Mouse (Mus musculus): ENCODE results near the gene Gstm6. TPM values are rescaled to one million over a fixed set of nuclear protein-coding genes. Genes with fewer than 3 reads are reported as not detected.
A peak's percentile ranks its signal among the peaks of the same experiment; 100 is the strongest.
"Not testable (repeated sequence)": the region's sequence is repeated elsewhere in the genome, so short reads cannot be mapped to it uniquely, and the experiment has no call there.

Gstm6 gene
- polyA plus RNA-seq, 1 experiment from 2014 or later = 8.1 TPM

GRCm38 (mm10) chr3:107974237-107974636, 30.7 kb upstream of the Gstm6 start:
- no peak overlapping the region for H3K4me2 ChIP-seq (replicated peaks; ENCODE audit: low read depth, low read length)
- ATAC-seq (ENCODE audit: insufficient number of reproducible peaks, insufficient read depth, low FRiP score, low read depth) = no peak
- no peaks in the 10 kb centered on the region for H3K9me3 ChIP-seq (ENCODE audit: control insufficient read depth, low read depth, low read length)
- no peaks in the 10 kb centered on the region for H3K36me3 ChIP-seq (ENCODE audit: control insufficient read depth, insufficient read depth, low read length)
- H3K4me1 ChIP-seq (ENCODE audit: control insufficient read depth, insufficient read depth, low read length) = 0 out of 2 replicates have a peak, but pooled peaks cover 3% of the 10 kb centered on the region
- H3K4me3 ChIP-seq (ENCODE audit: low read depth, low read length) = no peak overlapping the region
- H3K27ac ChIP-seq (ENCODE audit: low read length) = no peak overlapping the region
- H3K9ac ChIP-seq (replicated peaks; ENCODE audit: low read depth, low read length) = no peak overlapping the region
- no peaks in the 10 kb centered on the region for H3K27me3 ChIP-seq (ENCODE audit: control insufficient read depth, insufficient read depth, low read length)
- 94% methylated on average over 1 of the region's 1 CpGs for WGBS

- no peak overlapping the region for H3K4me2 ChIP-seq (replicated peaks; ENCODE audit: low read depth, low read length)
- H3K27me3 ChIP-seq (ENCODE audit: control insufficient read depth, insufficient read depth, low read length) = no peaks in the 10 kb centered on the region
- no peak for ATAC-seq (ENCODE audit: insufficient number of reproducible peaks, insufficient read depth, low FRiP score, low read depth)
- H3K9ac ChIP-seq (replicated peaks; ENCODE audit: low read depth, low read length) = no peak overlapping the region
- 0 out of 2 replicates have a peak, but pooled peaks cover 3% of the 10 kb centered on the region for H3K4me1 ChIP-seq (ENCODE audit: control insufficient read depth, insufficient read depth, low read length)
- no peaks in the 10 kb centered on the region for H3K9me3 ChIP-seq (ENCODE audit: control insufficient read depth, low read depth, low read length)
- no peaks in the 10 kb centered on the region for H3K36me3 ChIP-seq (ENCODE audit: control insufficient read depth, insufficient read depth, low read length)
- no peak overlapping the region for H3K27ac ChIP-seq (ENCODE audit: low read length)
- 73% methylated on average over 3 of the region's 3 CpGs for WGBS
- no peak overlapping the region for H3K4me3 ChIP-seq (ENCODE audit: low read depth, low read length)
Observed at GRCm38 (mm10) chr3:107972070-107972469, 28.5 kb upstream of the Gstm6 start.

GRCm38 (mm10) chr3:107971101-107971500, 27.6 kb upstream of the Gstm6 start:
- not testable (repeated sequence) for H3K9ac ChIP-seq (replicated peaks; ENCODE audit: low read depth, low read length); H3K27me3 ChIP-seq (ENCODE audit: control insufficient read depth, insufficient read depth, low read length); ATAC-seq (ENCODE audit: insufficient number of reproducible peaks, insufficient read depth, low FRiP score, low read depth); H3K9me3 ChIP-seq (ENCODE audit: control insufficient read depth, low read depth, low read length); H3K27ac ChIP-seq (ENCODE audit: low read length); H3K4me3 ChIP-seq (ENCODE audit: low read depth, low read length); H3K4me1 ChIP-seq (ENCODE audit: control insufficient read depth, insufficient read depth, low read length); H3K36me3 ChIP-seq (ENCODE audit: control insufficient read depth, insufficient read depth, low read length); H3K4me2 ChIP-seq (replicated peaks; ENCODE audit: low read depth, low read length)
- 60% methylated on average over 3 of the region's 3 CpGs for WGBS

GRCm38 (mm10) chr3:107968724-107969395, 25.3 kb upstream of the Gstm6 start, which contains the start of gene Gstm3:
Gene Gstm3 (minus strand): TSS chr3:107969283.
- ATAC-seq (ENCODE audit: insufficient number of reproducible peaks, insufficient read depth, low FRiP score, low read depth) = peak; percentile 63
- Histone ChIP-seq H3K27me3 (ENCODE audit: control insufficient read depth, insufficient read depth, low read length) (no peaks in the 10 kb centered on the region), H3K4me3 (ENCODE audit: low read depth, low read length) (no peak within 1 kb of the TSS), H3K4me2 (replicated peaks; ENCODE audit: low read depth, low read length) (no peak within 1 kb of the TSS), H3K36me3 (ENCODE audit: control insufficient read depth, insufficient read depth, low read length) (no peaks in the 10 kb centered on the region), H3K9me3 (ENCODE audit: control insufficient read depth, low read depth, low read length) (no peaks in the 10 kb centered on the region), H3K9ac (replicated peaks; ENCODE audit: low read depth, low read length) (no peak within 1 kb of the TSS), H3K4me1 (ENCODE audit: control insufficient read depth, insufficient read depth, low read length) (0 out of 2 replicates have a peak, but pooled peaks cover 3% of the 10 kb centered on the region), H3K27ac (ENCODE audit: low read length) (no peak within 1 kb of the TSS)
- WGBS = 46% methylated on average over 13 of the region's 13 CpGs

- Histone ChIP-seq H3K36me3 (ENCODE audit: control insufficient read depth, insufficient read depth, low read length) (no peaks in the 10 kb centered on the region), H3K27me3 (ENCODE audit: control insufficient read depth, insufficient read depth, low read length) (no peaks in the 10 kb centered on the region), H3K4me3 (ENCODE audit: low read depth, low read length) (no peak overlapping the region), H3K27ac (ENCODE audit: low read length) (no peak overlapping the region), H3K9me3 (ENCODE audit: control insufficient read depth, low read depth, low read length) (no peaks in the 10 kb centered on the region), H3K4me1 (ENCODE audit: control insufficient read depth, insufficient read depth, low read length) (0 out of 2 replicates have a peak, but pooled peaks cover under 1% of the 10 kb centered on the region), H3K9ac (replicated peaks; ENCODE audit: low read depth, low read length) (no peak overlapping the region), H3K4me2 (replicated peaks; ENCODE audit: low read depth, low read length) (no peak overlapping the region)
- WGBS = 93% methylated on average over 5 of the region's 5 CpGs
- no peak for ATAC-seq (ENCODE audit: insufficient number of reproducible peaks, insufficient read depth, low FRiP score, low read depth)
Observed at GRCm38 (mm10) chr3:107966631-107967030, 23.1 kb upstream of the Gstm6 start.

GRCm38 (mm10) chr3:107965592-107965991, 22.0 kb upstream of the Gstm6 start:
- Histone ChIP-seq H3K4me1 (ENCODE audit: control insufficient read depth, insufficient read depth, low read length) (no peaks in the 10 kb centered on the region), H3K27me3 (ENCODE audit: control insufficient read depth, insufficient read depth, low read length) (no peaks in the 10 kb centered on the region), H3K27ac (ENCODE audit: low read length) (no peak overlapping the region), H3K9ac (replicated peaks; ENCODE audit: low read depth, low read length) (no peak overlapping the region), H3K9me3 (ENCODE audit: control insufficient read depth, low read depth, low read length) (no peaks in the 10 kb centered on the region), H3K4me3 (ENCODE audit: low read depth, low read length) (no peak overlapping the region), H3K4me2 (replicated peaks; ENCODE audit: low read depth, low read length) (no peak overlapping the region), H3K36me3 (ENCODE audit: control insufficient read depth, insufficient read depth, low read length) (no peaks in the 10 kb centered on the region)
- WGBS = 76% methylated on average over 1 of the region's 1 CpGs
- no peak for ATAC-seq (ENCODE audit: insufficient number of reproducible peaks, insufficient read depth, low FRiP score, low read depth)

- no peak overlapping the region for H3K9ac ChIP-seq (replicated peaks; ENCODE audit: low read depth, low read length)
- no peak overlapping the region for H3K4me2 ChIP-seq (replicated peaks; ENCODE audit: low read depth, low read length)
- no peaks in the 10 kb centered on the region for H3K4me1 ChIP-seq (ENCODE audit: control insufficient read depth, insufficient read depth, low read length)
- ATAC-seq (ENCODE audit: insufficient number of reproducible peaks, insufficient read depth, low FRiP score, low read depth) = peak; percentile 46
- H3K9me3 ChIP-seq (ENCODE audit: control insufficient read depth, low read depth, low read length) = no peaks in the 10 kb centered on the region
- WGBS = 54% methylated on average over 5 of the region's 5 CpGs
- H3K27ac ChIP-seq (ENCODE audit: low read length) = peak overlapping the region; percentile 52; the same call in 1 of the 2 replicates
- H3K36me3 ChIP-seq (ENCODE audit: control insufficient read depth, insufficient read depth, low read length) = no peaks in the 10 kb centered on the region
- no peak overlapping the region for H3K4me3 ChIP-seq (ENCODE audit: low read depth, low read length)
- H3K27me3 ChIP-seq (ENCODE audit: control insufficient read depth, insufficient read depth, low read length) = no peaks in the 10 kb centered on the region
Observed at GRCm38 (mm10) chr3:107964656-107965308, 21.2 kb upstream of the Gstm6 start.

GRCm38 (mm10) chr3:107964026-107964425, 20.5 kb upstream of the Gstm6 start:
- no peak for ATAC-seq (ENCODE audit: insufficient number of reproducible peaks, insufficient read depth, low FRiP score, low read depth)
- Histone ChIP-seq H3K9ac (replicated peaks; ENCODE audit: low read depth, low read length) (no peak overlapping the region), H3K27me3 (ENCODE audit: control insufficient read depth, insufficient read depth, low read length) (no peaks in the 10 kb centered on the region), H3K27ac (ENCODE audit: low read length) (peak overlapping the region; percentile 52; the same call in 1 of the 2 replicates), H3K9me3 (ENCODE audit: control insufficient read depth, low read depth, low read length) (no peaks in the 10 kb centered on the region), H3K4me1 (ENCODE audit: control insufficient read depth, insufficient read depth, low read length) (no peaks in the 10 kb centered on the region), H3K36me3 (ENCODE audit: control insufficient read depth, insufficient read depth, low read length) (no peaks in the 10 kb centered on the region), H3K4me2 (replicated peaks; ENCODE audit: low read depth, low read length) (no peak overlapping the region), H3K4me3 (ENCODE audit: low read depth, low read length) (no peak overlapping the region)
- WGBS = 73% methylated on average over 4 of the region's 4 CpGs
